Mouse (Mus musculus): ENCODE data around the gene Ndufaf8.
A peak's percentile ranks its signal among the peaks of the same experiment; 100 is the strongest.

The Ndufaf8 gene

GRCm38 (mm10) chr11:120086702-120087152 is 12.0 kb upstream of the Ndufaf8 start, which contains the start of gene Cep131:
Gene Cep131 (minus strand): TSS chr11:120086827.
- peak; percentile 97 for DNase-seq (ENCODE audit: low spot score in 2 of 2)

- DNase-seq (ENCODE audit: low spot score in 2 of 2), result no peak
Measured at GRCm38 (mm10) chr11:120090661-120091060, 8.1 kb upstream of the Ndufaf8 start.

- DNase-seq (ENCODE audit: low spot score in 2 of 2), result no peak
Measured at GRCm38 (mm10) chr11:120092817-120093591, 5.7 kb upstream of the Ndufaf8 start.

- DNase-seq (ENCODE audit: low spot score in 2 of 2), result peak in 1 of 2 experiments; percentile 49
Measured at GRCm38 (mm10) chr11:120101036-120101435, 2.3 kb downstream of the Ndufaf8 start.

- no peak for DNase-seq (ENCODE audit: low spot score in 2 of 2)
Measured at GRCm38 (mm10) chr11:120103431-120103997, 4.8 kb downstream of the Ndufaf8 start.

- DNase-seq (ENCODE audit: low spot score in 2 of 2), result no peak
Measured at GRCm38 (mm10) chr11:120107026-120107425, 8.3 kb downstream of the Ndufaf8 start.

GRCm38 (mm10) chr11:120107796-120108195 is 9.1 kb downstream of the Ndufaf8 start:
- DNase-seq (ENCODE audit: low spot score in 2 of 2), result no peak

- DNase-seq (ENCODE audit: low spot score in 2 of 2), result no peak
Measured at GRCm38 (mm10) chr11:120109558-120110210, 11.0 kb downstream of the Ndufaf8 start.

GRCm38 (mm10) chr11:120110554-120110953 is 11.8 kb downstream of the Ndufaf8 start:
- no peak for DNase-seq (ENCODE audit: low spot score in 2 of 2)

GRCm38 (mm10) chr11:120111033-120111432 is 12.3 kb downstream of the Ndufaf8 start:
- no peak for DNase-seq (ENCODE audit: low spot score in 2 of 2)

- no peak for DNase-seq (ENCODE audit: low spot score in 2 of 2)
Measured at GRCm38 (mm10) chr11:120112136-120112535, 13.4 kb downstream of the Ndufaf8 start.

- DNase-seq (ENCODE audit: low spot score in 2 of 2), result no peak
Measured at GRCm38 (mm10) chr11:120114488-120115215, 15.9 kb downstream of the Ndufaf8 start.

GRCm38 (mm10) chr11:120117626-120118025 is 18.9 kb downstream of the Ndufaf8 start:
- DNase-seq (ENCODE audit: low spot score in 2 of 2), result no peak

GRCm38 (mm10) chr11:120119108-120119507 is 20.4 kb downstream of the Ndufaf8 start:
- no peak for DNase-seq (ENCODE audit: low spot score in 2 of 2)

GRCm38 (mm10) chr11:120119936-120120541 is 21.3 kb downstream of the Ndufaf8 start:
- DNase-seq (ENCODE audit: low spot score in 2 of 2), result no peak

GRCm38 (mm10) chr11:120120642-120121420 is 22.1 kb downstream of the Ndufaf8 start:
- no peak for DNase-seq (ENCODE audit: low spot score in 2 of 2)

GRCm38 (mm10) chr11:120122126-120122525 is 23.4 kb downstream of the Ndufaf8 start:
- peak in 1 of 2 experiments; percentile 54 for DNase-seq (ENCODE audit: low spot score in 2 of 2)

- DNase-seq (ENCODE audit: low spot score in 2 of 2), result no peak
Measured at GRCm38 (mm10) chr11:120126845-120127244, 28.1 kb downstream of the Ndufaf8 start.

GRCm38 (mm10) chr11:120129281-120129680 is 30.6 kb downstream of the Ndufaf8 start:
- DNase-seq (ENCODE audit: low spot score in 2 of 2), result no peak

GRCm38 (mm10) chr11:120134148-120134547 is 35.4 kb downstream of the Ndufaf8 start:
- no peak for DNase-seq (ENCODE audit: low spot score in 2 of 2)
